Mouse (Mus musculus) MEL (cell line): ENCODE measurements around the gene Arid5b.

ENCODE experiments used
- CTCF ChIP-seq, 3 experiments: IDR thresholded peaks in 2 of 3; conservative IDR thresholded peaks in 1 of 3; 2 replicates each; pipeline ENCODE4 v1.5.1; 2011 to 2012; ENCODE audit warnings: low read length in 3 of 3, low read depth in 2 of 3, mild to moderate bottlenecking in 2 of 3, improper control_type of control experiment in 1 of 3, inconsistent platforms in 1 of 3, mixed read lengths in 1 of 3, moderate library complexity in 1 of 3; ENCODE audit not compliant: control insufficient read depth in 1 of 3, insufficient read depth in 1 of 3, poor library complexity in 1 of 3, severe bottlenecking in 1 of 3
- EP300 ChIP-seq, 2 experiments: IDR thresholded peaks; 2 replicates each; pipeline ENCODE4 v1.6.1; 2011; ENCODE audit warnings: improper control_type of control experiment in 2 of 2, low read length in 2 of 2, low read depth in 1 of 2, mild to moderate bottlenecking in 1 of 2
- GATA1 ChIP-seq: IDR thresholded peaks from 2 replicates; pipeline ENCODE4 v1.6.1; 2011; ENCODE audit warnings: low read depth, low read length, improper control_type of control experiment
- MYC ChIP-seq: IDR thresholded peaks from 2 replicates; pipeline ENCODE4 v1.6.1; 2011; ENCODE audit warnings: low read depth, mild to moderate bottlenecking, low read length, improper control_type of control experiment, moderate library complexity
- POLR2A ChIP-seq, 2 experiments: IDR thresholded peaks; 2 replicates each; pipeline ENCODE4 v1.6.1; 2011 to 2012; ENCODE audit warnings: low read length in 2 of 2, mild to moderate bottlenecking in 2 of 2, control low read depth in 1 of 2, improper control_type of control experiment in 1 of 2, low read depth in 1 of 2, moderate library complexity in 1 of 2; ENCODE audit not compliant: control insufficient read depth in 1 of 2, insufficient read depth in 1 of 2, poor library complexity in 1 of 2

GRCm38 (mm10) chr10:68140871-68141270, 137.7 kb downstream of the Arid5b start:
- TF ChIP-seq CTCF (IDR thresholded peaks at IDR 0.05 in 2 of 3, conservative IDR thresholded peaks at IDR 0.05 in 1 of 3; ENCODE audit: control insufficient read depth in 1 of 3, insufficient read depth in 1 of 3, low read depth in 2 of 3, low read length in 3 of 3, poor library complexity in 1 of 3, severe bottlenecking in 1 of 3) (no peak), POLR2A (IDR thresholded peaks at IDR 0.05; ENCODE audit: control insufficient read depth in 1 of 2, insufficient read depth in 1 of 2, low read depth in 1 of 2, low read length in 2 of 2, poor library complexity in 1 of 2) (no peak), MYC (no peak), GATA1 (no peak), EP300 (IDR thresholded peaks at IDR 0.05; ENCODE audit: low read depth in 1 of 2, low read length in 2 of 2) (no peak)
